Mouse (Mus musculus) embryonic facial prominence, embryonic 11.5 days (tissue): ENCODE data around the gene Hoxa9. TPM values are rescaled to one million over a fixed set of nuclear protein-coding genes. Genes with fewer than 3 reads are reported as not detected.

Experiments
- ATAC-seq: fragments of 200-750 bp; cut with Nextera tagmentation; replicated peaks from 2 replicates; pipeline ENCODE4 v1.8.0; 2017; ENCODE audit warnings: low read depth; ENCODE audit not compliant: insufficient number of reproducible peaks, low FRiP score, low TSS enrichment
- DNase-seq: peaks from one replicate; pipeline ENCODE4 v3.0.0-alpha.2; 2015; ENCODE audit warnings: low spot score
- H3K27ac ChIP-seq: fragments of 300-500 bp; sonication (generic); replicated peaks from 2 replicates; pipeline ENCODE4 v1.5.1; 2014; ENCODE audit warnings: mild to moderate bottlenecking, low read depth, low read length, control low read depth
- H3K27me3 ChIP-seq: fragments of 300-500 bp; sonication (generic); 2 replicates; pipeline ENCODE4 v1.6.1; 2014; ENCODE audit warnings: mild to moderate bottlenecking, low read length, moderate library complexity, mixed read lengths; ENCODE audit not compliant: control insufficient read depth, insufficient read depth
- H3K36me3 ChIP-seq: fragments of 300-500 bp; sonication (generic); replicated peaks from 2 replicates; pipeline ENCODE4 v1.6.1; 2014; ENCODE audit warnings: low read depth, mild to moderate bottlenecking, low read length, moderate library complexity, mixed read lengths; ENCODE audit not compliant: control insufficient read depth, insufficient read depth
- H3K4me1 ChIP-seq: fragments of 300-500 bp; sonication (generic); 2 replicates; pipeline ENCODE4 v1.6.1; 2014; ENCODE audit warnings: low read length, mixed read lengths; ENCODE audit not compliant: control insufficient read depth, insufficient read depth
- H3K4me2 ChIP-seq: fragments of 300-500 bp; sonication (generic); 2 replicates; pipeline ENCODE4 v1.6.1; 2014; ENCODE audit warnings: low read depth, mild to moderate bottlenecking, control low read depth, low read length, moderate library complexity
- H3K4me3 ChIP-seq: fragments of 300-500 bp; sonication (generic); 2 replicates; pipeline ENCODE4 v1.5.1; 2014; ENCODE audit warnings: low read depth, low read length, control low read depth
- H3K9ac ChIP-seq: fragments of 300-500 bp; sonication (generic); replicated peaks from 2 replicates; pipeline ENCODE4 v1.6.1; 2014; ENCODE audit warnings: mild to moderate bottlenecking, control low read depth, low read length
- H3K9me3 ChIP-seq: fragments of 300-500 bp; sonication (generic); replicated peaks from 2 replicates; pipeline ENCODE4 v1.6.1; 2016; ENCODE audit warnings: mild to moderate bottlenecking, low read length, inconsistent platforms, mixed read lengths; ENCODE audit not compliant: control insufficient read depth
- WGBS: fragments of 180-500 bp; shearing (Covaris S2); extraction: QIAGEN DNeasy Blood & Tissue Kit; methylation state at CpG from one replicate; pipeline ENCODE4 v1.1.7; 2014; 5-methylcytosine and 5-hydroxymethylcytosine counted together
- polyA plus RNA-seq: library from polyadenylated mRNA; unstranded; fragments of >200 nt; fragmentation: Nextera tagmentation; extraction: Ambion mirVana; gene quantifications from 2 replicates; pipeline ENCODE4 v1.2.1, GENCODE M21; 2014

The Hoxa9 gene
- polyA plus RNA-seq, 1 experiment from 2014 or later: 0.11 TPM

- H3K36me3 ChIP-seq: no peaks in the 10 kb centered on the region
- no peak overlapping the region for H3K27ac ChIP-seq
- ATAC-seq (no peak), DNase-seq (no peak)
- no peak overlapping the region for H3K9ac ChIP-seq
- WGBS: 10% methylated on average over 32 of the region's 32 CpGs
- H3K4me3 ChIP-seq: no peak overlapping the region
- H3K9me3 ChIP-seq: no peaks in the 10 kb centered on the region
- H3K4me2 ChIP-seq: no peak overlapping the region
- H3K4me1 ChIP-seq: no peaks in the 10 kb centered on the region; the same call in 1 of the 2 replicates
- H3K27me3 ChIP-seq: peaks cover 88% of the 10 kb centered on the region
These were observed 10.7 kb downstream of the Hoxa9 start for GRCm38 (mm10) chr6:52220003-52220864.

GRCm38 (mm10) chr6:52219234-52219942, 11.5 kb downstream of the Hoxa9 start:
- Histone ChIP-seq H3K9me3 (no peaks in the 10 kb centered on the region), H3K36me3 (no peaks in the 10 kb centered on the region), H3K4me3 (no peak overlapping the region), H3K4me1 (no peaks in the 10 kb centered on the region; the same call in 1 of the 2 replicates), H3K27ac (no peak overlapping the region), H3K4me2 (no peak overlapping the region), H3K9ac (no peak overlapping the region), H3K27me3 (peaks cover 90% of the 10 kb centered on the region)
- no peak for DNase-seq
- no peak for ATAC-seq
- 19% methylated on average over 9 of the region's 9 CpGs for WGBS

- WGBS: 6% methylated on average over 14 of the region's 14 CpGs
- no peak for DNase-seq
- no peak overlapping the region for H3K4me3 ChIP-seq
These were observed 12.2 kb downstream of the Hoxa9 start for GRCm38 (mm10) chr6:52218643-52219215.

GRCm38 (mm10) chr6:52217895-52218642, 12.8 kb downstream of the Hoxa9 start:
- 3% methylated on average over 23 of the region's 23 CpGs for WGBS
- Histone ChIP-seq H3K9me3 (no peaks in the 10 kb centered on the region), H3K4me3 (peak overlapping the region; percentile 14; the same call in 1 of the 2 replicates), H3K4me1 (no peaks in the 10 kb centered on the region; the same call in 1 of the 2 replicates), H3K9ac (no peak overlapping the region), H3K27me3 (peaks cover 94% of the 10 kb centered on the region), H3K4me2 (no peak overlapping the region; the same call in 1 of the 2 replicates), H3K27ac (no peak overlapping the region), H3K36me3 (no peaks in the 10 kb centered on the region)
- ATAC-seq (no peak), DNase-seq (no peak)

More at GRCm38 (mm10) chr6:52218643-52219215, 12.2 kb downstream of the Hoxa9 start:
- Histone ChIP-seq H3K27ac (no peak overlapping the region), H3K36me3 (no peaks in the 10 kb centered on the region), H3K9ac (no peak overlapping the region), H3K4me2 (no peak overlapping the region), H3K4me1 (no peaks in the 10 kb centered on the region; the same call in 1 of the 2 replicates), H3K9me3 (no peaks in the 10 kb centered on the region), H3K27me3 (peaks cover 89% of the 10 kb centered on the region)
- no peak for ATAC-seq

- peak overlapping the region; percentile 14; the same call in 1 of the 2 replicates for H3K4me3 ChIP-seq
- no peak overlapping the region for H3K9ac ChIP-seq
- H3K27ac ChIP-seq: no peak overlapping the region
- ATAC-seq: no peak
- H3K36me3 ChIP-seq: no peaks in the 10 kb centered on the region
- DNase-seq: peak; percentile 76
- no peaks in the 10 kb centered on the region for H3K9me3 ChIP-seq
- no peaks in the 10 kb centered on the region; the same call in 1 of the 2 replicates for H3K4me1 ChIP-seq
- H3K4me2 ChIP-seq: peak overlapping the region; percentile 31
- WGBS: under 1% methylated on average over 25 of the region's 25 CpGs
- H3K27me3 ChIP-seq: peaks cover 94% of the 10 kb centered on the region
These were observed 13.5 kb downstream of the Hoxa9 start for GRCm38 (mm10) chr6:52217459-52217768.

- H3K9ac ChIP-seq: no peak overlapping the region
- H3K36me3 ChIP-seq: no peaks in the 10 kb centered on the region
- H3K4me1 ChIP-seq: no peaks in the 10 kb centered on the region; the same call in 1 of the 2 replicates
- peak overlapping the region; percentile 31 for H3K4me2 ChIP-seq
- H3K27me3 ChIP-seq: peaks cover 94% of the 10 kb centered on the region
- H3K4me3 ChIP-seq: peak overlapping the region; percentile 14
- ATAC-seq (no peak), DNase-seq (no peak)
- H3K9me3 ChIP-seq: no peaks in the 10 kb centered on the region
- H3K27ac ChIP-seq: no peak overlapping the region
- WGBS: 3% methylated on average over 60 of the region's 60 CpGs
These were observed 14.0 kb downstream of the Hoxa9 start for GRCm38 (mm10) chr6:52216691-52217458.
